Mouse (Mus musculus): ENCODE data around the gene Gm10073.

GRCm38 (mm10) chr8:106615661-106616299, 42.5 kb upstream of the Gm10073 start:
- TF ChIP-seq CTCF (IDR thresholded peaks at IDR 0.05; ENCODE audit: control insufficient read depth, insufficient read depth, insufficient replicate concordance, low read depth, low read length) (no peak), POLR2A (IDR thresholded peaks at IDR 0.05; ENCODE audit: control insufficient read depth, low read depth, low read length) (no peak)

Data from testis, adult 2 months (tissue).